Mouse (Mus musculus): ENCODE results near the gene Gas7. TPM values are rescaled to one million over a fixed set of nuclear protein-coding genes. Genes with fewer than 3 reads are reported as not detected.

Gene Gas7
- total RNA-seq, 1 experiment: 2.4 TPM

- H3K9me3 ChIP-seq (ENCODE audit: control insufficient read depth, insufficient read depth, low read depth, low read length): no peaks in the 10 kb centered on the region
- H3K4me1 ChIP-seq (ENCODE audit: control insufficient read depth in 2 of 2, insufficient read depth in 2 of 2, low read length in 2 of 2, poor library complexity in 1 of 2): no peaks in the 10 kb centered on the region
- no peak overlapping the region for H3K9ac ChIP-seq (ENCODE audit: insufficient read depth, low read depth, low read length, poor library complexity, severe bottlenecking)
- H3K4me3 ChIP-seq (ENCODE audit: insufficient read depth in 1 of 2, low read depth in 1 of 2, low read length in 2 of 2, poor library complexity in 1 of 2, severe bottlenecking in 1 of 2): no peak overlapping the region
- in situ Hi-C loops (cut with MboI; ENCODE audit: low sequenced_read_pairs in 2 of 2, unreplicated experiment in 2 of 2): no loop called here
- no peaks in the 10 kb centered on the region for H3K36me3 ChIP-seq (ENCODE audit: control insufficient read depth, insufficient read depth, low read length, poor library complexity, severe bottlenecking)
- TF ChIP-seq CHD2 (IDR thresholded peaks at IDR 0.05; ENCODE audit: low read depth, low read length) (no peak), HCFC1 (IDR thresholded peaks at IDR 0.05; ENCODE audit: borderline replicate concordance, insufficient read depth, low read length) (no peak), ZC3H11A (IDR thresholded peaks at IDR 0.05; ENCODE audit: borderline replicate concordance, low read depth, low read length) (no peak), MAFK (IDR thresholded peaks at IDR 0.05; ENCODE audit: insufficient read depth, low read depth, low read length) (no peak), ZNF384 (IDR thresholded peaks at IDR 0.05; ENCODE audit: low read depth, low read length) (no peak)
- DNase-seq (ENCODE audit: low read depth, low spot score): no peak
- H3K27ac ChIP-seq (ENCODE audit: insufficient read depth, low read depth, low read length, poor library complexity, severe bottlenecking): no peak overlapping the region
Measured at GRCm38 (mm10) chr11:67458171-67458570, 2.9 kb downstream of the Gas7 start.

GRCm38 (mm10) chr11:67467132-67467531, 11.9 kb downstream of the Gas7 start:
- H3K4me1 ChIP-seq (ENCODE audit: control insufficient read depth in 2 of 2, insufficient read depth in 2 of 2, low read length in 2 of 2, poor library complexity in 1 of 2): peaks cover 2 to 4% of the 10 kb centered on the region in 2 experiments; a peak in 2 of 4 replicates
- no peak for DNase-seq (ENCODE audit: low read depth, low spot score)
- TF ChIP-seq CHD2 (IDR thresholded peaks at IDR 0.05; ENCODE audit: low read depth, low read length): no peak
- TF ChIP-seq HCFC1 (IDR thresholded peaks at IDR 0.05; ENCODE audit: borderline replicate concordance, insufficient read depth, low read length): no peak
- no peak for TF ChIP-seq ZNF384 (IDR thresholded peaks at IDR 0.05; ENCODE audit: low read depth, low read length)
- TF ChIP-seq MAFK (IDR thresholded peaks at IDR 0.05; ENCODE audit: insufficient read depth, low read depth, low read length): no peak
- no peak for TF ChIP-seq ZC3H11A (IDR thresholded peaks at IDR 0.05; ENCODE audit: borderline replicate concordance, low read depth, low read length)
- H3K9me3 ChIP-seq (ENCODE audit: control insufficient read depth, insufficient read depth, low read depth, low read length): no peaks in the 10 kb centered on the region
- no peak overlapping the region for H3K4me3 ChIP-seq (ENCODE audit: insufficient read depth in 1 of 2, low read depth in 1 of 2, low read length in 2 of 2, poor library complexity in 1 of 2, severe bottlenecking in 1 of 2)
- H3K36me3 ChIP-seq (ENCODE audit: control insufficient read depth, insufficient read depth, low read length, poor library complexity, severe bottlenecking): no peaks in the 10 kb centered on the region
- no peak overlapping the region for H3K9ac ChIP-seq (ENCODE audit: insufficient read depth, low read depth, low read length, poor library complexity, severe bottlenecking)
- in situ Hi-C loops (cut with MboI; ENCODE audit: low sequenced_read_pairs in 2 of 2, unreplicated experiment in 2 of 2): no loop called here
- H3K27ac ChIP-seq (ENCODE audit: insufficient read depth, low read depth, low read length, poor library complexity, severe bottlenecking): no peak overlapping the region

GRCm38 (mm10) chr11:67468846-67469245, 13.6 kb downstream of the Gas7 start:
- Histone ChIP-seq H3K36me3 (ENCODE audit: control insufficient read depth, insufficient read depth, low read length, poor library complexity, severe bottlenecking) (no peaks in the 10 kb centered on the region), H3K9ac (ENCODE audit: insufficient read depth, low read depth, low read length, poor library complexity, severe bottlenecking) (no peak overlapping the region), H3K4me3 (ENCODE audit: insufficient read depth in 1 of 2, low read depth in 1 of 2, low read length in 2 of 2, poor library complexity in 1 of 2, severe bottlenecking in 1 of 2) (no peak overlapping the region), H3K4me1 (ENCODE audit: control insufficient read depth in 2 of 2, insufficient read depth in 2 of 2, low read length in 2 of 2, poor library complexity in 1 of 2) (peaks cover 2 to 4% of the 10 kb centered on the region in 2 experiments; a peak in 2 of 4 replicates), H3K27ac (ENCODE audit: insufficient read depth, low read depth, low read length, poor library complexity, severe bottlenecking) (no peak overlapping the region), H3K9me3 (ENCODE audit: control insufficient read depth, insufficient read depth, low read depth, low read length) (no peaks in the 10 kb centered on the region)
- TF ChIP-seq ZC3H11A (IDR thresholded peaks at IDR 0.05; ENCODE audit: borderline replicate concordance, low read depth, low read length) (no peak), ZNF384 (IDR thresholded peaks at IDR 0.05; ENCODE audit: low read depth, low read length) (no peak), MAFK (IDR thresholded peaks at IDR 0.05; ENCODE audit: insufficient read depth, low read depth, low read length) (no peak), HCFC1 (IDR thresholded peaks at IDR 0.05; ENCODE audit: borderline replicate concordance, insufficient read depth, low read length) (no peak), CHD2 (IDR thresholded peaks at IDR 0.05; ENCODE audit: low read depth, low read length) (no peak)
- peak; percentile 35 for DNase-seq (ENCODE audit: low read depth, low spot score)
- in situ Hi-C loops (cut with MboI; ENCODE audit: low sequenced_read_pairs in 2 of 2, unreplicated experiment in 2 of 2): no loop called here

- in situ Hi-C loops (cut with MboI; ENCODE audit: low sequenced_read_pairs in 2 of 2, unreplicated experiment in 2 of 2): no loop called here
- Histone ChIP-seq H3K4me3 (ENCODE audit: insufficient read depth in 1 of 2, low read depth in 1 of 2, low read length in 2 of 2, poor library complexity in 1 of 2, severe bottlenecking in 1 of 2) (no peak overlapping the region), H3K27ac (ENCODE audit: insufficient read depth, low read depth, low read length, poor library complexity, severe bottlenecking) (no peak overlapping the region), H3K36me3 (ENCODE audit: control insufficient read depth, insufficient read depth, low read length, poor library complexity, severe bottlenecking) (no peaks in the 10 kb centered on the region), H3K4me1 (ENCODE audit: control insufficient read depth in 2 of 2, insufficient read depth in 2 of 2, low read length in 2 of 2, poor library complexity in 1 of 2) (peaks cover 0 to 2% of the 10 kb centered on the region in 2 experiments; a peak in 1 of 4 replicates), H3K9me3 (ENCODE audit: control insufficient read depth, insufficient read depth, low read depth, low read length) (no peaks in the 10 kb centered on the region), H3K9ac (ENCODE audit: insufficient read depth, low read depth, low read length, poor library complexity, severe bottlenecking) (no peak overlapping the region)
- TF ChIP-seq HCFC1 (IDR thresholded peaks at IDR 0.05; ENCODE audit: borderline replicate concordance, insufficient read depth, low read length): no peak
- no peak for TF ChIP-seq CHD2 (IDR thresholded peaks at IDR 0.05; ENCODE audit: low read depth, low read length)
- no peak for TF ChIP-seq ZC3H11A (IDR thresholded peaks at IDR 0.05; ENCODE audit: borderline replicate concordance, low read depth, low read length)
- TF ChIP-seq MAFK (IDR thresholded peaks at IDR 0.05; ENCODE audit: insufficient read depth, low read depth, low read length): no peak
- no peak for TF ChIP-seq ZNF384 (IDR thresholded peaks at IDR 0.05; ENCODE audit: low read depth, low read length)
- no peak for DNase-seq (ENCODE audit: low read depth, low spot score)
Measured at GRCm38 (mm10) chr11:67474590-67474989, 19.4 kb downstream of the Gas7 start.

- Histone ChIP-seq H3K9me3 (ENCODE audit: control insufficient read depth, insufficient read depth, low read depth, low read length) (no peaks in the 10 kb centered on the region), H3K4me1 (ENCODE audit: control insufficient read depth in 2 of 2, insufficient read depth in 2 of 2, low read length in 2 of 2, poor library complexity in 1 of 2) (no peaks in the 10 kb centered on the region), H3K36me3 (ENCODE audit: control insufficient read depth, insufficient read depth, low read length, poor library complexity, severe bottlenecking) (no peaks in the 10 kb centered on the region), H3K9ac (ENCODE audit: insufficient read depth, low read depth, low read length, poor library complexity, severe bottlenecking) (no peak overlapping the region), H3K4me3 (ENCODE audit: insufficient read depth in 1 of 2, low read depth in 1 of 2, low read length in 2 of 2, poor library complexity in 1 of 2, severe bottlenecking in 1 of 2) (no peak overlapping the region), H3K27ac (ENCODE audit: insufficient read depth, low read depth, low read length, poor library complexity, severe bottlenecking) (no peak overlapping the region)
- no peak for DNase-seq (ENCODE audit: low read depth, low spot score)
- in situ Hi-C loops (cut with MboI; ENCODE audit: low sequenced_read_pairs in 2 of 2, unreplicated experiment in 2 of 2): no loop called here
- no peak for TF ChIP-seq MAFK (IDR thresholded peaks at IDR 0.05; ENCODE audit: insufficient read depth, low read depth, low read length)
Measured at GRCm38 (mm10) chr11:67479534-67479933, 24.3 kb downstream of the Gas7 start.

Data from ES-E14 (cell line).